Mouse (Mus musculus) lung, adult 2 months (tissue): ENCODE measurements around the gene Tsc22d3.

Source experiments
- CTCF ChIP-seq: fragments of 200-500 bp; IDR thresholded peaks from 2 replicates; pipeline ENCODE4 v1.5.1; 2011; ENCODE audit warnings: mild to moderate bottlenecking, low read length, control low read depth; ENCODE audit not compliant: insufficient read depth
- POLR2A ChIP-seq: fragments of 200-500 bp; IDR thresholded peaks from 2 replicates; pipeline ENCODE4 v1.6.1; 2011; ENCODE audit warnings: low read depth, mild to moderate bottlenecking, control low read depth, low read length, borderline replicate concordance; ENCODE audit errors: extremely low read depth

DNA sequence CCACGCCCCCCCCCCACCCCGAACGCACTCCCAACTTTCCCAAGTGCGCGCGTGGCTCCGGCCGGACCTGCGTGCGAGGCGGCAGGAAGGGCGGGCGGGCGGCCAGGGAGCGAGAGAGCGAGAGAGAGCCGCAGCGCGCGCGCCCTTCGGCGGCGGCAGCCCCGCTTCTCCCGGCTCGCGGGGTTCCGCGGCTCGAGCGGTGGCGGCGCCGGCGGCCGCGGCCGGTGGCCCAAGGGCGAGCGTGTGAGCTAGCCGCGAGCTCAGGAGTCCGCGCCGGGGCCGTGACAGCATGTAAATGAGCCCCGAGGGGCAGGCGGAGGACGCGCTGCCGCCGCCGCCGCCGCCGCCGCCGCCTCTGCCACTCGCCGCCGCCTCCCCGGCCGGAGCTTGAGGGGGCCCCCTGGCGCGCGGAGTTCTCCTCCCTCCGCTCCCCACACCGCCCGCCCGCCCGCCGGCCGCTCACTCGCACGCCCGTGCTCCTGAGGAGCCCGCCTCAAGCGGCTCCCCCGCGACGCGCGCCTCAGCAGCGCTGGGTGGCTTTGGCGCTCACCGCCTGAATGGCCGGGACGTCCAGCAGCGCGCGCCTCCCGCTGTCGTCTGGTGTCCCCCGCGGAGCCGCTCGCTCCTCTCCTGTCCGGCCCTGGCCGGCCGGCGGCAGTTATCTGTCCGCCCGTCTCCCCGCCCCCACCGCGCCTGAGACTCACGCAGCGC lies 1.5 kb downstream of the Tsc22d3 start:
- TF ChIP-seq CTCF (no peak), POLR2A (no peak)
